Mouse (Mus musculus): ENCODE data around the gene Mgst2. TPM values are rescaled to one million over a fixed set of nuclear protein-coding genes. Genes with fewer than 3 reads are reported as not detected.

Gene Mgst2
- total RNA-seq, 2 experiments from 2014 or later: 102 to 181 TPM

- peak in 1 of 2 experiments; percentile 40 for DNase-seq (ENCODE audit: low spot score in 2 of 2)
Observed at GRCm38 (mm10) chr3:51652701-51653100, 7.5 kb upstream of the Mgst2 start.

DNA sequence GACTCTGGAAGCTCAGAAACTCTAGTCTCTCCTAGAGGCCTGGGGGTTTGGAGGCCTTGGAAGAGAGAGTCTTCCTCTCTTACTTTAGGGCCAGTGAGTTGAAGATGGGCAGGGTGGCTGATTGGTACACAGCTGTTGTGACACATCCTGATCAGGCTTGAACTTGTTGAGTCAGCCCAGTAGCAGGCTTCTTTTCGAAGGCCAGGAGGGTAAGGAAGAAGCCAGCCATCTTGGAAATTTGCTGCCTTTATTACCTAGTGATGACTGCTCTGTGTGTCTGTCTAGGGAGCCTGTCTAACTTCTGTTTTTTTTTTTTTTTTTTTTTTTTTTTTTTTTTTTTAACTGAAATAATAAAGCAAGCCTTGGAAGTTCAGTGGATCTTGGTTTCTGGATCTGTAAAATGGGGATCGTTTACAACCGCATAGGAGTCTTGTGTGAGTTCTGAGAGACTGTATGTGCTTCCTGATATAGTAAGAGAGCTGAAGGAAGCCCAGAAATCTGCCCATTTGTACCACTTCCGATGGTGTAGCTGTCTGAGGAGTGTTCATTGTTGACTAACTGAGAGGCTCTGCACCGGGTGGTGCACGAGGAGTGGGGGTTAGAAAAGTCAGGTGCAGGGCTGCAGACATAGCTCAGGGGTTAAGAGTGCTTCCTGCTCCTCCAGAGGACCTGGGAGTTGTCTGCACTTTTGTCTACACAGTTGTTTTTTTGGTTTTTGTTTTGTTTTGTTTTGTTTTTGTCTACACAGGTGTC lies 5.7 kb upstream of the Mgst2 start:
- no peak for DNase-seq (ENCODE audit: low spot score in 2 of 2)

GRCm38 (mm10) chr3:51659415-51659814 lies 745 bp upstream of the Mgst2 start:
- DNase-seq (ENCODE audit: low spot score in 2 of 2): no peak

GRCm38 (mm10) chr3:51660821-51661276 lies 689 bp downstream of the Mgst2 start:
- peak in 1 of 2 experiments; percentile 33 for DNase-seq (ENCODE audit: low spot score in 2 of 2)

DNA sequence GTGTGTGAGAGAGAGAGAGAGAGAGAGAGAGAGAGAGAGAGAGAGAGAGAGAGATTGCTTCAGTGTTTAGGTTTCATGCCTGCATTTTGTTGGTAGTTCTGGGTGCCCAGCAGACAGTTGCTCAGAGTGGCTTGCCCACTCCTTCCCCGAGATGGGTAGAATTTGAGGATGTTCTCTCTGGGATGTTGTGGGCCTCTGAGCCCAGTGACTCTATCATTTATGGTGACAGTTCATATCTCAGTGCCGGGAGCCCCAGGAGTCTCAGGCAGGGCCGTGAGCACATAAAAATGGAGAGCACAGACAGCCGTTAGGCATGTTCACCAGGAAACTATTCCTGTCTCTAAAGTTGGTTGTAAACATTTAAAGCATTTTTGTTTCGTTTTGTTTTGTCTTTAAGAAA lies 1.2 kb downstream of the Mgst2 start:
- no peak for DNase-seq (ENCODE audit: low spot score in 2 of 2)

- no peak for DNase-seq (ENCODE audit: low spot score in 2 of 2)
Observed at GRCm38 (mm10) chr3:51661880-51662550, 1.9 kb downstream of the Mgst2 start.

DNA sequence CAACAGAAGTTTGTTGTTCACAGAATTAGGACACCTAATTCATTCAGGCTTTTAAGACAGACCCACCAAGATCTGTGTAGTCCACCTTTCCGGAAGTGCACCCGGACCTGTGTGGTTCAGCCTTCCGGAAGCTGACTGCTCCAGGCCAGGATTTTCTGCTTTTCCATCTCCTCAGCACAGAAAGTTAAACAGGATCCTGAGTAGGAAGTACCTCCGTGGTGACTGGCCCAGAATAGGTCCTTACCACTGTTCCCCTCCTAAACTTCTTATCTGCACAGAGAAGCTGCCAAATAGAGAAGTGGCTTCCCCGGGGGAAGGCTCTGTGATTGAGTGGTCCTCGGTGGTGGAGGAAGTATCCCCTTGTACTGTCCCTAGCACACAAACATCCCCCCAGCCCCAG lies 2.4 kb downstream of the Mgst2 start:
- no peak for DNase-seq (ENCODE audit: low spot score in 2 of 2)

- no peak for DNase-seq (ENCODE audit: low spot score in 2 of 2)
Observed at GRCm38 (mm10) chr3:51668607-51669006, 8.4 kb downstream of the Mgst2 start.

DNA sequence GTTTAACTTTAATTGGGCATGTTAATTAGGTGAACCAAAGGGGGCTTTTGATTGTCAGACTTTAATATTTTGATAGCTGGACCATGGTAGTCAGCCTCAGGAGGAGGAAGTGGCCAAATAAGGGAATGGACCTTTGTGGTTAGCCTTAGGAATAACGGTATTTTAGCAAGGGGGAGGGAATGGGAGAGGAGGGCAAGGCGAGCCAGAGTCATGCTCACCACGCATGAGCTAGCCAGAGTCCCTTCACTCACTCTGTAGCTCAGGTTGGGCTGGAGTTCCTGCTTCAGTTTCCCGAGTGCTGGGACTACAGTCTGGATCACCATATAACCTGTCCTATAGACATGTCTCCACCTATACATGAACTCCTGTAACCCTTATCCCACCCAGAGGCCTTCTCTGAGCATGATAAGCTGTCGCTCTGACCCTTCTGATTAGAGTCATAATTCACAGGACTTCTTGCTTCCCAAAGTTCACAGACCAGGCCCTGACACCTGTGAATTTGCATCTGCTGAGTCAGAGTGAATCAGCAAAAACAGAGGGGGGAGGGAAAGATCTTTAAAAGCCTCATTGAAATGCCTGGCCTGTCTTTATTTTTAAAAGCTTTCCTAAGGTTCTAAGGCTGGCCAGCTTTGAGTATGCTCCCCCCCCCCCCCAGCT lies 10.4 kb downstream of the Mgst2 start:
- DNase-seq (ENCODE audit: low spot score in 2 of 2): no peak

- no peak for DNase-seq (ENCODE audit: low spot score in 2 of 2)
Observed at GRCm38 (mm10) chr3:51671071-51671469, 10.9 kb downstream of the Mgst2 start.

DNA sequence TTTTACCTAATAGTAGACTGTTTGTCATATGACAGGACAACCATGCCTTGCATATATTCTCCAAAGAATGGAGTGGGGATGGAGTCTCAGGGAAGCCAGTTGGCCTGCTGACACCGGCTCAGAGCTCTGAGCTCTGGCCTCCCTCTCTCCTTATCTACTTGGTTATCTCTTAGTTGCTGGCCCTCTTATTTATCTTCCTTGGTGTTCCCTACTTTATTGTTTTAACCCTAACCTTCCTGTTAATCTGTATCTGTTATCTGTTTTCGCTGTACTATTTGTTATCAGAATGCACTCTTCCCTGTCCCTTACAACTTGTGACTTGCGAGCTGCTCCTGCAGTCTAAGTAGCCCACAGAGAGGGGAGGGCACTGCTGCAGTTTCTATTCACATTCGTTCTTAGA lies 12.5 kb downstream of the Mgst2 start:
- DNase-seq (ENCODE audit: low spot score in 2 of 2): no peak

DNA sequence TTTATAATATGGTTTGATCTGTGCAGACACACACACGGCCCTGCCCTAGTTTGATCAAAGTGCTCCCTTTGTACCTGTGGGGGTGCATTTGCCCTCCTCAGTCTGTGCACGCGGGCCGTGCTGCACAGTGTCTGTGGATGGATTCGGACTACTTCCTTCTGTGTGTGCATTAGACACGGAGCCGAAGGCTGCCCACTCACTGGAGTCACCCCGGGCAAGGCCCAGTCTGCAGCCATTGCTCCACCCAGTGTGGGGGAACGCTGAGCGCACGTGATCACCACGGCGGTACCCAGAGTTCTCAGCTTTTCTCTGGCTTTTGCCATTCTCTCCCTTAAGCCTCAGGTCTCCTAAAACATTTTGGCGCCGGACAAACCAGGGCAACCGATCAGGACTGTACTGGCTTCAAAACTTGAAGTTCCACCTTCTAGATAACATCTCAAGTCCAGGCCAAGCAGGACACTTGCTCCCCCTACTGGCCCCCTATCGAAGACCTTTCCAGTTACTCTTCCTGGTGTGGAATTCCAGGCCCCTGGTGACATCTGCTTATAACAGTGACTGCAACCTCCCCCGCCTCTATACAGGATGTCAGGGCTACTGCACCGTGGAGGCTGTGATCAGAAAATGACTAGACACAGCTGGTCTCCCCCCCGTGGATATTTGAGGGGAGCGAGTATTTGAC lies 13.4 kb downstream of the Mgst2 start:
- DNase-seq (ENCODE audit: low spot score in 2 of 2): peak; percentile 61 to 70

- DNase-seq (ENCODE audit: low spot score in 2 of 2): no peak
Observed at GRCm38 (mm10) chr3:51674963-51675362, 14.8 kb downstream of the Mgst2 start.

DNA sequence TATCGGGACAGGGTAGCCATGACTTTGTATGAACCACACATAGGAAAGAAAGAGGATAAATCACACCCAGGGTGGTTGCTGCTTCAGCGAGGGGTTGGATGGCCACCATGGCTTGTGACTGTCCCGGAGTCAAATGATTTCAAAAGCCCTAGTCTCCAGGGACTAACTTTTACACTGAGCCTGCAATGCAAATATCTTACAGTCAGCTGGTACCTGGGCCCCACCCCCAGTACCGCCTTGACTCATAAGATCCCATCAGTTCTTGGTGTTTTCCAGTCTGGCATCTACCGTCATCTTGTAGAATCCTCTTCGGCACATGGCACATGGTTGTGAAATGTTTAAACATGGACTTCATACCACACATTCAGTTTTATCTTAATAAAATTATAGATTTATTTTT lies 25.4 kb downstream of the Mgst2 start:
- no peak for DNase-seq (ENCODE audit: low spot score in 2 of 2)

- DNase-seq (ENCODE audit: low spot score in 2 of 2): no peak
Observed at GRCm38 (mm10) chr3:51686316-51686715, 26.2 kb downstream of the Mgst2 start.

DNA sequence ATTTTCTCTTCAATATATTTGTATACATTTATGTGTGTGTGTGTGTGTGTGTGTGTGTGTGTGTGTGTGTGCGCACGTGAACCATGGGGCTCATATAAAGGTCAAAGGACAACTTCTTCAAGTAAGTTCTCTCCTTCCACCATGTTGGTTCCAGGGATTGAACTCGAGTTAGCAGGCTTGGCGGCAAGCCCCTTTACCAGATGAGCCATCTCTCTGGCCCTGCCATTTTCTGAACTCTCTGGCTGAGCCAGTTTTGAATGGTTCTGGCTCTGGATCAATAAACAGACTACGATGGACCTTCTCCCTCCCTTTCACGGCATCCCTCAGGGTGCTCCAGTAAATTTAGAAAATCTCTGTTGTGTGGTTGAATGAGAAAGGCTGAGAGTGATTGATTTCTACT lies 26.6 kb downstream of the Mgst2 start:
- DNase-seq (ENCODE audit: low spot score in 2 of 2): no peak

- DNase-seq (ENCODE audit: low spot score in 2 of 2): no peak
Observed at GRCm38 (mm10) chr3:51688725-51689124, 28.6 kb downstream of the Mgst2 start.

DNA sequence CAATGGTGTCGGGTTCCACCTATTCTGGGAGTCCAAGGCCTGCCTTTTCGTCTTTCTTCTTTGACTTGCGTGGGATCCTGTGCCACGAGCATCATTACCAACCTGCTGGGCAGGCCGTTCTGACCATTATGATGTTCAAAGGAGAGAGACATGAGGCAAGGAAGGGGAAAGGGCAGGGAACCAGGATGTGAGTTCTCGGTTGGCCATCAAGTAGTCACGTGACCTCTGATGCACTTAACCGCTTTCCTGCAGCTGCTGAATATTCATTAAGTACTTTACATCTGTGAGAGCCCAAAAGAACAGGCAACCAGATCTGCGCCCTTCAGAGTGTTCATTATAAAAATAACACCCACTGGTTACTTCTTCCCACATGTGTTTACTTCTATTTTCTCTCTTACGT lies 33.0 kb downstream of the Mgst2 start:
- no peak for DNase-seq (ENCODE audit: low spot score in 2 of 2)

GRCm38 (mm10) chr3:51694576-51694975 lies 34.4 kb downstream of the Mgst2 start:
- DNase-seq (ENCODE audit: low spot score in 2 of 2): no peak

GRCm38 (mm10) chr3:51695713-51696112 lies 35.6 kb downstream of the Mgst2 start:
- DNase-seq (ENCODE audit: low spot score in 2 of 2): no peak

GRCm38 (mm10) chr3:51697931-51698330 lies 37.8 kb downstream of the Mgst2 start:
- no peak for DNase-seq (ENCODE audit: low spot score in 2 of 2)

DNA sequence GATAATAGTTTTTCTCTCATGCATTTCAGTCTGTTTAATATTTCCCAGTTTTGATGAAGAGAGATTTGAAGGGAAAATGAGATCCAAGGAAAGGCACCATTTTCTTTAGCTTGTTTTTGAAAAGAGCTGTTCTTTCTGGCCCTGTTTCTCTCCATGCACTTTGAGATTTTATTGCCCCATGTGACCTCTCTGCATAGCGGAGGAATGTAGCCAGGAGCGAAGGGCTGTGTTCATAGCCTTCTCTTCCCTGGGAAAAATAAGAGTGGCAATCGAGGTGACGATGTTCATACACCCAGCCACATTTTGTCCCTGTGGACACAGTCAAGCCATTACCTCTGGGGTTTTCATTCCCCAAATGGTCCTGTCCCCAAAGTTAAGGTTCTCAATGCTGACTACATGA lies 40.0 kb downstream of the Mgst2 start:
- no peak for DNase-seq (ENCODE audit: low spot score in 2 of 2)
